ENCODE assay signal across 12 mouse cellular contexts in genomic region chr9:48184319-48184718, GRCm38 (mm10). TPM values are rescaled to one million over a fixed set of nuclear protein-coding genes. Genes with fewer than 3 reads are reported as not detected.
DNase-seq lines count a peak whose midpoint lies in the region; ATAC-seq and TF ChIP-seq lines count a peak whose summit lies in the region.
"Had no signal": no experiment of that assay in that cellular context is flagged by ENCODE, and none has a peak within 500 bp of the region (broad histone marks: within the 10 kb centered on the region; RNA-seq: fewer than 3 reads in every experiment).

No protein-coding gene starts in this region.

- H3K4me2 ChIP-seq in forebrain, embryonic 13.5 days: no peak overlapping the region
- H3K4me2 ChIP-seq in forebrain, embryonic 12.5 days: no peak overlapping the region
- no peak overlapping the region for H3K4me2 ChIP-seq in hindbrain, embryonic 12.5 days (replicated peaks)
- no peak overlapping the region for H3K4me2 ChIP-seq in lung, postnatal 0 days (replicated peaks; ENCODE audit: low read depth, low read length)
- H3K4me2 ChIP-seq in forebrain, embryonic 11.5 days (ENCODE audit: low read depth, low read length, severe bottlenecking): no peak overlapping the region
- H3K4me2 ChIP-seq: embryonic facial prominence, embryonic 15.5 days; lung, embryonic 15.5 days had no signal

- TF ChIP-seq EP300 in lung, postnatal 0 days (IDR thresholded peaks at IDR 0.05): no peak

- peak; percentile 74 for DNase-seq in brain, adult 2 months (ENCODE audit: low read depth, low spot score)
- peak; percentile 20 for DNase-seq in lung, postnatal 0 days (ENCODE audit: low spot score)
- no peak for DNase-seq in spleen, postnatal 10 days (ENCODE audit: low spot score in 2 of 2)
- DNase-seq in forebrain, embryonic 11.5 days (ENCODE audit: low spot score): no peak
- DNase-seq in embryo, embryonic 11 days: no peak
- DNase-seq: kidney, adult 11 months; spleen, adult 18-20 months had no signal

- peaks cover 27% of the 10 kb centered on the region for H3K4me1 ChIP-seq in forebrain, embryonic 13.5 days
- peaks cover 19% of the 10 kb centered on the region for H3K4me1 ChIP-seq in forebrain, embryonic 12.5 days
- H3K4me1 ChIP-seq in hindbrain, embryonic 12.5 days: peaks cover 23% of the 10 kb centered on the region
- no peaks in the 10 kb centered on the region for H3K4me1 ChIP-seq in lung, postnatal 0 days (ENCODE audit: insufficient read depth, low read depth, low read length)
- H3K4me1 ChIP-seq in forebrain, embryonic 11.5 days (replicated peaks; ENCODE audit: control insufficient read depth, insufficient read depth, low read length): 0 out of 2 replicates have a peak, but pooled peaks cover 2% of the 10 kb centered on the region
- H3K4me1 ChIP-seq: embryonic facial prominence, embryonic 15.5 days; lung, embryonic 15.5 days had no signal

- TF ChIP-seq CTCF in lung, postnatal 0 days (IDR thresholded peaks at IDR 0.05): no peak

- H3K9me3 ChIP-seq in forebrain, embryonic 13.5 days (replicated peaks): no peaks in the 10 kb centered on the region
- no peaks in the 10 kb centered on the region for H3K9me3 ChIP-seq in forebrain, embryonic 12.5 days
- H3K9me3 ChIP-seq in hindbrain, embryonic 12.5 days (replicated peaks): no peaks in the 10 kb centered on the region
- no peaks in the 10 kb centered on the region for H3K9me3 ChIP-seq in lung, postnatal 0 days (ENCODE audit: low read length)
- H3K9me3 ChIP-seq in forebrain, embryonic 11.5 days (ENCODE audit: control insufficient read depth, low read length): no peaks in the 10 kb centered on the region
- H3K9me3 ChIP-seq: embryonic facial prominence, embryonic 15.5 days; lung, embryonic 15.5 days had no signal

- no peak overlapping the region for H3K9ac ChIP-seq in forebrain, embryonic 13.5 days
- no peak overlapping the region for H3K9ac ChIP-seq in forebrain, embryonic 12.5 days
- no peak overlapping the region for H3K9ac ChIP-seq in hindbrain, embryonic 12.5 days
- H3K9ac ChIP-seq in lung, postnatal 0 days (replicated peaks; ENCODE audit: low read depth): no peak overlapping the region
- H3K9ac ChIP-seq in forebrain, embryonic 11.5 days (ENCODE audit: low read length): no peak overlapping the region
- H3K9ac ChIP-seq: embryonic facial prominence, embryonic 15.5 days; lung, embryonic 15.5 days had no signal

- no peaks in the 10 kb centered on the region for H3K27me3 ChIP-seq in forebrain, embryonic 13.5 days
- peaks cover 25% of the 10 kb centered on the region for H3K27me3 ChIP-seq in forebrain, embryonic 12.5 days
- no peaks in the 10 kb centered on the region for H3K27me3 ChIP-seq in hindbrain, embryonic 12.5 days
- H3K27me3 ChIP-seq in lung, postnatal 0 days (replicated peaks; ENCODE audit: insufficient read depth, low read length): no peaks in the 10 kb centered on the region
- H3K27me3 ChIP-seq in forebrain, embryonic 11.5 days (ENCODE audit: control insufficient read depth, insufficient read depth, low read length): no peaks in the 10 kb centered on the region
- H3K27me3 ChIP-seq: embryonic facial prominence, embryonic 15.5 days; lung, embryonic 15.5 days had no signal

- ATAC-seq in forebrain, embryonic 13.5 days: no peak
- no peak for ATAC-seq in forebrain, embryonic 12.5 days (ENCODE audit: low FRiP score)
- no peak for ATAC-seq in hindbrain, embryonic 12.5 days (ENCODE audit: low FRiP score)
- peak; percentile 40; the same call in 1 of the 2 replicates for ATAC-seq in lung, postnatal 0 days
- no peak for ATAC-seq in forebrain, embryonic 11.5 days (replicated peaks; ENCODE audit: low FRiP score)

- 79% methylated on average over 7 of the region's 7 CpGs for WGBS in forebrain, embryonic 13.5 days
- 77% methylated on average over 7 of the region's 7 CpGs for WGBS in forebrain, embryonic 12.5 days
- WGBS in hindbrain, embryonic 12.5 days: 75% methylated on average over 7 of the region's 7 CpGs
- WGBS in lung, postnatal 0 days: 67% methylated on average over 7 of the region's 7 CpGs
- 81% methylated on average over 7 of the region's 7 CpGs for WGBS in forebrain, embryonic 11.5 days

- no peaks in the 10 kb centered on the region for H3K36me3 ChIP-seq in forebrain, embryonic 13.5 days (ENCODE audit: poor library complexity, severe bottlenecking)
- no peaks in the 10 kb centered on the region for H3K36me3 ChIP-seq in forebrain, embryonic 12.5 days (replicated peaks)
- H3K36me3 ChIP-seq in hindbrain, embryonic 12.5 days: no peaks in the 10 kb centered on the region
- H3K36me3 ChIP-seq in lung, postnatal 0 days (ENCODE audit: insufficient read depth, low read length): no peaks in the 10 kb centered on the region
- H3K36me3 ChIP-seq in forebrain, embryonic 11.5 days (ENCODE audit: control insufficient read depth, insufficient read depth, low read length): no peaks in the 10 kb centered on the region
- H3K36me3 ChIP-seq: embryonic facial prominence, embryonic 15.5 days; lung, embryonic 15.5 days had no signal

- no peak overlapping the region for H3K4me3 ChIP-seq in forebrain, embryonic 13.5 days
- H3K4me3 ChIP-seq in forebrain, embryonic 12.5 days (replicated peaks): no peak overlapping the region
- H3K4me3 ChIP-seq in hindbrain, embryonic 12.5 days: no peak overlapping the region
- H3K4me3 ChIP-seq in lung, postnatal 0 days (ENCODE audit: low read depth, low read length): no peak overlapping the region
- no peak overlapping the region for H3K4me3 ChIP-seq in forebrain, embryonic 11.5 days (ENCODE audit: low read depth, low read length)
- H3K4me3 ChIP-seq: embryonic facial prominence, embryonic 15.5 days; lung, embryonic 15.5 days had no signal

- H3K27ac ChIP-seq in forebrain, embryonic 13.5 days: 0 out of 2 replicates have a peak overlapping the region, but pooled peaks have one; percentile 25
- no peak overlapping the region for H3K27ac ChIP-seq in forebrain, embryonic 12.5 days
- peak overlapping the region; percentile 44 for H3K27ac ChIP-seq in hindbrain, embryonic 12.5 days
- no peak overlapping the region for H3K27ac ChIP-seq in lung, postnatal 0 days (ENCODE audit: low read length)
- H3K27ac ChIP-seq in forebrain, embryonic 11.5 days (ENCODE audit: low read depth, low read length): no peak overlapping the region
- H3K27ac ChIP-seq: embryonic facial prominence, embryonic 15.5 days; lung, embryonic 15.5 days had no signal

RNA-seq across cellular contexts. Expression of gene Nxpe4, which starts 22.5 kb away (rescaled TPM):
- 5.5 TPM in 2 replicates for polyA plus RNA-seq in forebrain, embryonic 13.5 days (2015; fragmentation: Nextera tagmentation; extraction: Ambion mirVana)
- polyA plus RNA-seq in forebrain, embryonic 12.5 days (2016; fragmentation: Nextera tagmentation; extraction: Ambion mirVana): 6.5 and 7.5 TPM in 2 replicates
- polyA plus RNA-seq in hindbrain, embryonic 12.5 days (2016; fragmentation: Nextera tagmentation; extraction: Ambion mirVana): 7.7 and 8.1 TPM in 2 replicates
- polyA plus RNA-seq in lung, postnatal 0 days (2015; fragmentation: Nextera tagmentation; extraction: Ambion mirVana): 8.6 and 9.8 TPM in 2 replicates
- 7.8 and 7.9 TPM in 2 replicates for polyA plus RNA-seq in forebrain, embryonic 11.5 days (2014; fragmentation: Nextera tagmentation; extraction: Ambion mirVana)

Comparison
In these comparisons a context has a peak if more than half of its experiments do, and no peak if none do; other contexts are left out.
1. H3K27ac ChIP-seq: peak in forebrain, embryonic 13.5 days (single experiment) and hindbrain, embryonic 12.5 days (single experiment); none in forebrain, embryonic 12.5 days (single experiment), lung, postnatal 0 days (single experiment) and forebrain, embryonic 11.5 days (single experiment).
2. DNase-seq: peak in brain, adult 2 months (single experiment) and lung, postnatal 0 days (single experiment); none in spleen, postnatal 10 days (0 of 2), forebrain, embryonic 11.5 days (single experiment) and embryo, embryonic 11 days (single experiment).